Mouse (Mus musculus) stomach, embryonic 14.5 days (tissue): ENCODE measurements at regions not wholly inside any gene's neighbourhood (a gene's known extent, or its start where the extent isn't known, plus 50 kb on each side); places are given as distances from the start of the nearest gene placed in this dataset.

ENCODE experiments used
- ATAC-seq: fragments of 200-750 bp; cut with Nextera tagmentation; 2 replicates; pipeline ENCODE4 v1.8.0; 2017; ENCODE audit warnings: low read depth, moderate TSS enrichment; ENCODE audit not compliant: insufficient number of reproducible peaks, insufficient read depth, low FRiP score
- H3K27ac ChIP-seq: fragments of 300-500 bp; sonication (generic); 2 replicates; pipeline ENCODE4 v1.5.1; 2014; ENCODE audit warnings: mild to moderate bottlenecking, low read length, moderate library complexity, mixed read lengths
- H3K27me3 ChIP-seq: fragments of 300-500 bp; sonication (generic); 2 replicates; pipeline ENCODE4 v1.6.1; 2014; ENCODE audit warnings: low read length, control low read depth, mixed read lengths; ENCODE audit not compliant: control insufficient read depth, insufficient read depth
- H3K36me3 ChIP-seq: fragments of 300-500 bp; sonication (generic); 2 replicates; pipeline ENCODE4 v1.6.1; 2014; ENCODE audit warnings: mild to moderate bottlenecking, control low read depth, low read length, moderate library complexity, mixed read lengths; ENCODE audit not compliant: control insufficient read depth, insufficient read depth
- H3K4me1 ChIP-seq: fragments of 300-500 bp; sonication (generic); 2 replicates; pipeline ENCODE4 v1.6.1; 2014; ENCODE audit warnings: low read length, control low read depth, mixed read lengths; ENCODE audit not compliant: control insufficient read depth, insufficient read depth
- H3K4me2 ChIP-seq: fragments of 300-500 bp; sonication (generic); replicated peaks from 2 replicates; pipeline ENCODE4 v1.6.1; 2014; ENCODE audit warnings: low read depth, low read length, control low read depth
- H3K4me3 ChIP-seq: fragments of 300-500 bp; sonication (generic); 2 replicates; pipeline ENCODE4 v1.5.1; 2014; ENCODE audit warnings: low read depth, low read length, control low read depth
- H3K9ac ChIP-seq: fragments of 300-500 bp; sonication (generic); replicated peaks from 2 replicates; pipeline ENCODE4 v1.6.1; 2014; ENCODE audit warnings: low read depth, mild to moderate bottlenecking, control low read depth, low read length, moderate library complexity, mixed read lengths
- H3K9me3 ChIP-seq: fragments of 300-500 bp; sonication (generic); 2 replicates; pipeline ENCODE4 v1.6.1; 2016; ENCODE audit warnings: low read depth, low read length, control low read depth; ENCODE audit not compliant: control insufficient read depth
- WGBS: fragments of 180-500 bp; shearing (Covaris S2); extraction: QIAGEN DNeasy Blood & Tissue Kit; methylation state at CpG from one replicate; pipeline ENCODE4 v1.1.7; 2014; 5-methylcytosine and 5-hydroxymethylcytosine counted together

DNA sequence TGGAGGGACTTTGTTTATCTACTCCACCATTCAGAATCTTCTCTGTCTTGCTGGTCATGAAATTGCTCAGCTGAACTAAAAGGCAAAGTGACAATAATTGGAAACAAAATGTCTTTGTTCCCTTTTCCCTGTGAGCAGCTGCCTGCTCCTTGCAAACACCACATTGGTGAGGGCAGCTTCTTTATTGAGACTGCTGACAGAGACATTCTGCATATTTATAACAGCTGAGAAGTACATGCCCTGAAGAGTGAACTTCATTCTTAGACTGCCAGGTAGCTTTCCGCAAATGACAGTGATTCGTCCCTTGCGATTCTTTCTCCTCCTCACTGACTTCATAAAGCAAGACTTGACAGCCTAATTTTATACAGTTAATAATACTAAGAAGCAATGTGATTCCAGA lies 237.0 kb downstream of the Cps1 start:
- H3K27ac ChIP-seq, result no peak overlapping the region
- H3K9me3 ChIP-seq, result no peaks in the 10 kb centered on the region
- WGBS, result 80% methylated on average over 3 of the region's 3 CpGs
- ATAC-seq, result no peak
- H3K4me1 ChIP-seq, result no peaks in the 10 kb centered on the region
- H3K36me3 ChIP-seq, result no peaks in the 10 kb centered on the region
- no peak overlapping the region for H3K4me2 ChIP-seq
- no peak overlapping the region for H3K4me3 ChIP-seq
- no peak overlapping the region for H3K9ac ChIP-seq
- no peaks in the 10 kb centered on the region for H3K27me3 ChIP-seq

DNA sequence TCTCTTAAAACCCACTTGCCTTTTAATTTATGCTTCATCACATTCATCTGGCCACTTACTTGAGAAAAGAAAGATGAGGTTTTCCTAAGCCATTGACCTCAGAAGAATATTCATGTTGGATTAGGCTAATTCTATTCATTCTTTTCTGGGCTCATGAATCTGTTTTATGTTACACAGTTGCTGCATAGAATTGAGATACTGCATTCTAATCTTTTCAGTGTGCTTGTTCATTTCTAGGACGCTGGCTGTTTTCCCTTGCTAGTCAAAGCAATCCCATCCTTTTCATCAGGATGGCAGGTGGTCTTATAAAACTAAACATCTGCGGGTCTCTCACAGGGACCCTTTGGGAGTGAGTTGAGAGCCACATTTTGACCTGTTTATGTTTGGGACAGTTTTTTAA lies 243.2 kb downstream of the Cps1 start:
- H3K4me3 ChIP-seq, result no peak overlapping the region
- no peak for ATAC-seq
- WGBS, result 25% methylated on average over 2 of the region's 2 CpGs

DNA sequence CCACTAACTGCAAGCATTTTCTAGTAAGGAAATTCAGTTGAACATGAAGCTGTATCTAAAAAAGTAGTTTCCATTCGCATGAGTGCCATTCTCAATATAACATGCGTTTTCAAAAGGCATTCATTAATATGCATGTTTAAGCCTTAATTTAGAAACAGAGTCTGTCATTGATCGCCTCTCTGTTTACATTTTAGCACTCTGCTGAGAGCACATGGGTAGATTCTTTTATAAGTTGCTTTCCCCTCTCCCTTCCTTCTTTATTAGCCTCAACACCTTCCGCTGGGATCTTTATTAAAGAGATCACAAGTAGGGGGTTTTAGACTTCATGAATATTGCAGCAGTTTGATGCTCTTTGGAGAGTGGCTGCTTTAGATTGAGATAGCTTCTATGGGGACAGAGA lies 243.7 kb downstream of the Cps1 start:
- Histone ChIP-seq H3K27ac (no peak overlapping the region), H3K9me3 (no peaks in the 10 kb centered on the region), H3K4me3 (no peak overlapping the region), H3K36me3 (no peaks in the 10 kb centered on the region), H3K4me1 (no peaks in the 10 kb centered on the region), H3K9ac (no peak overlapping the region), H3K27me3 (no peaks in the 10 kb centered on the region), H3K4me2 (no peak overlapping the region)
- 67% methylated on average over 4 of the region's 4 CpGs for WGBS
- ATAC-seq, result no peak

More for the DNA sequence above, 243.2 kb downstream of the Cps1 start:
- H3K36me3 ChIP-seq, result no peaks in the 10 kb centered on the region
- no peak overlapping the region for H3K4me2 ChIP-seq
- no peaks in the 10 kb centered on the region for H3K9me3 ChIP-seq
- no peak overlapping the region for H3K27ac ChIP-seq
- H3K4me1 ChIP-seq, result no peaks in the 10 kb centered on the region
- H3K9ac ChIP-seq, result no peak overlapping the region
- no peaks in the 10 kb centered on the region for H3K27me3 ChIP-seq

DNA sequence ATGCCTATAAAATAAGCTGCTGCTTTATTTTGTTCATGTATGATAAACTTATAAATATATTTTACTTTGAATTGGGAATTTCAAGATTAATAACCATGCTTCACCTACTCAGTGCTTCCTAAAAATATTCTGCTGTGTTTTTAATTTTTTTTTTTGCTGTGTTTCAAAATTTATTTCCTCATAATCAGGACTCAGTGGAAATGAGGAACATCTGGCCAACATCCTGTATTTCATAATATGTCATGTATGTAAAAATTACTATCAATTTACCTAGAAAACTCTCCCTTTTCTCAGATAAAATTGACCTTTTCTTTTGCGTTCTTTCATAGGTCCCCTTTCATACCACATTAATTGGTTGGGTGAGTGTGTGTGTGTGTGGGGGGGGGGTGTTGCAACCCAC lies 259.5 kb downstream of the Cps1 start:
- no peaks in the 10 kb centered on the region for H3K27me3 ChIP-seq
- 96% methylated on average over 1 of the region's 1 CpGs for WGBS
- no peak for ATAC-seq
- H3K9me3 ChIP-seq, result no peaks in the 10 kb centered on the region
- no peaks in the 10 kb centered on the region for H3K4me1 ChIP-seq
- H3K4me3 ChIP-seq, result no peak overlapping the region
- no peak overlapping the region for H3K9ac ChIP-seq
- H3K27ac ChIP-seq, result no peak overlapping the region
- H3K36me3 ChIP-seq, result no peaks in the 10 kb centered on the region
- H3K4me2 ChIP-seq, result no peak overlapping the region

DNA sequence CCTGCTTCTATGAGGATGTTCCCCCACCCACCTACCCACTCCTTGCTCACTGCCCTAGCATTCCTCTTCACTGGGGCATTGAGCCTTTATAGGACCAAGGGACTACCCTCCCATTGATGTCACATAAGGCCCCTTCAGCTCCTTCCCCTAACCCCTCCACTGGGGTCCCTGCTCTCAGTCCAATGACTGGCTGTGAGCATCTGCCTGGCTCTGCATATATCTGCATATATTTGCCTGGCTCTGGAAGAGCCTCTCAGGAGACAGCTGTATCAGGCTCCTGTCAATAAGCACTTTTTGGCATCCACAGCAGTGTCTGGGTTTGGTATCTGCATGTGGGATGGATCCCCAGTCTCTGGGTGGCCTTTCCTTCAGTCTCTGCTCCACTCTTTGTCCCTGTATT lies 262.6 kb downstream of the Cps1 start:
- Histone ChIP-seq H3K4me1 (no peaks in the 10 kb centered on the region), H3K4me2 (no peak overlapping the region), H3K27me3 (no peaks in the 10 kb centered on the region), H3K9ac (no peak overlapping the region), H3K9me3 (no peaks in the 10 kb centered on the region), H3K27ac (no peak overlapping the region), H3K4me3 (no peak overlapping the region), H3K36me3 (no peaks in the 10 kb centered on the region)
- no peak for ATAC-seq

DNA sequence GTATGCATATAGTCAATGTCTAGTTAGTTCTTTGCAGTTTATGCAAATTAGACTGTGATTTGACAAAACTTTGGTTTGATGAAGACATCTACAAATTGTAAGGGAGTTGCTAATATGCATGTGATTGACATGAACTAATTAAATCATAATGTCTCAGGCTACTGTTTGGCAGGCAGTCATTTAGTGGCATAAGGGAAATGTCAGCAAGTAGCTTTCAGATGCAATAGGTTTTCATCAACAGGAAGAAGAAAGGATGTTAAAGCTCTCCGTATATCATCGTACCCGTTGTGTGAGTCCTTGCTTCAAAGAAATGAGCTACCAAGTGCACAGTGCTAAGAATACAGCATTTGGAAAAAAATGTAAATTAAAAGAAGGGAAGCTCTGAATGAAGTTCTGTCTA lies 264.1 kb downstream of the Cps1 start:
- H3K27me3 ChIP-seq, result no peaks in the 10 kb centered on the region
- no peaks in the 10 kb centered on the region for H3K36me3 ChIP-seq
- no peaks in the 10 kb centered on the region for H3K9me3 ChIP-seq
- no peak overlapping the region for H3K9ac ChIP-seq
- no peak overlapping the region for H3K27ac ChIP-seq
- 82% methylated on average over 3 of the region's 3 CpGs for WGBS
- no peak overlapping the region for H3K4me3 ChIP-seq
- no peak for ATAC-seq
- no peaks in the 10 kb centered on the region for H3K4me1 ChIP-seq
- H3K4me2 ChIP-seq, result no peak overlapping the region

DNA sequence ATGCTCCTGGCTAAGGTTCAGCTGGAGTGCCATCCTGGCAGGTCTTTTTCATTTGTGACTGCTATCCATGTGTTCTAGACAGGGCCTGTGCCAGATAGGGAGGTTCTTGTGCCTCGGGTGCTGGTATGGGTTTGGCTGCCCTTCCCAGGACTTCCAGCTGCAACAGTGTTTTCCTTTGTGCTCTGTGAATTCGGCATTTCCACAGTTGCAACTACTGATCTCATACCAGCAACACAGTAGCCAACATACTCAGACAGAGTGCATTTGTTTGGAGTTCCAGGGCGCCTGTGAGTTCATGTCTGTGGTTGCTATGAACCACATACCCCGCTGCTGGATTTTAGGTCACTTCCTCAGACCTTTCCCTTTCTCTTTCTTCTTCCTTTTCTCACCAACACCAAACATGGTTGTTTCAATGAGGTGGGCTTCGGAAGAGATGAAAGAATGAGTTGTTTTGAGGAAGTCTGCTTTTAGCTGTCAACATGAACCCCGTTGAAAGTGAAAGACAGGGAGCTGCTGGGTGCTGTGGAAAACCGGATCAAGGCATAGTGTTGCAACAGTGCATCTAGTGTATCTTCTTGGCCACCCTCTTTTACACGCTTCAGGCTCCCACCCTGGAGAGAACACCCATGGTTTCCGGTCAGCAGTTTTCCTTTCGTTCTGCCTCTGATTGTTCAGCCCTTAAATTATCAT lies 275.1 kb downstream of the Cps1 start:
- Histone ChIP-seq H3K4me1 (no peaks in the 10 kb centered on the region), H3K27ac (no peak overlapping the region), H3K4me2 (no peak overlapping the region), H3K4me3 (no peak overlapping the region), H3K9ac (no peak overlapping the region), H3K27me3 (no peaks in the 10 kb centered on the region), H3K9me3 (no peaks in the 10 kb centered on the region), H3K36me3 (no peaks in the 10 kb centered on the region)
- 73% methylated on average over 10 of the region's 10 CpGs for WGBS
- ATAC-seq, result no peak

DNA sequence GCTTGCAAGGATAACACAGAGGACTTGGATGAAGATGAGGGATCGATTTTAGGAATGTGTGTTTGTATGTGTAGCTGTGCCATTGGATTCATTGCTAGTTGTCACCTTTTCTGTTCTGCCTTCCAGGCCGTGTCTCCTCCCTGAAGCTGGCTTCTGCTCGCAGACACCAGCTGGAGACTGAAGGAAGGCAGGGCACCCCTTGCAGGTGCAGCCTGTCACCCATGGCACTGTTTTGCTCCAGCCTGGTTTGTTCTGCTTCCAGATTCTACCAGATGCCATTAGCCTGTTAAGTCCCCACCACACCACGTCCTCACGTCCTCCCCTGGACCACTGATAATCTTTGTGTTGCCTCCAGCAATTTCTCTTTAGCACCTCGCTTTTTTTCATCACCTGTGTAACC lies 286.7 kb downstream of the Cps1 start:
- H3K27ac ChIP-seq, result no peak overlapping the region
- WGBS, result 82% methylated on average over 6 of the region's 6 CpGs
- H3K9ac ChIP-seq, result no peak overlapping the region
- H3K27me3 ChIP-seq, result no peaks in the 10 kb centered on the region
- no peak overlapping the region for H3K4me2 ChIP-seq
- H3K36me3 ChIP-seq, result no peaks in the 10 kb centered on the region
- ATAC-seq, result no peak
- H3K4me3 ChIP-seq, result no peak overlapping the region
- H3K9me3 ChIP-seq, result no peaks in the 10 kb centered on the region
- no peaks in the 10 kb centered on the region for H3K4me1 ChIP-seq

DNA sequence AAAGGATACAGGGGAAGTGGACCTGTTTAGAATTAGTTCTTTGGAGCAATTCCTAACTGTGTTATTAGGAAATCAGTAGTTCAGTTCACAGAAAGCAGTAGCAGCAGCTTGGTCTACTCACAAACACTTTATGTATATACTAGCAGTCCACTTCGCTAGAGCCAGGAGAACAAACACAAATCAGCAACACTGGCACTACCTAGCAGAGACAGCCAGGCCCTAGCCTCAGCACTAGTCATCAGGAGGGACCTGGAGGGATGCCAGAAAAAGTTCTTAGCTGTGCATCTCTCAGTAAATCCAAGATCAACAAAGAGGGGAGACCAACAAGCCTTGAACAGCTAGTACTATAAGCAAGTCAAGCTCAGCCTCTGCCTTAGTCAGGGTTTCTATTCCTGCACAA lies 294.4 kb downstream of the Cps1 start:
- Histone ChIP-seq H3K27ac (no peak overlapping the region), H3K4me3 (no peak overlapping the region), H3K4me2 (no peak overlapping the region), H3K27me3 (no peaks in the 10 kb centered on the region), H3K4me1 (no peaks in the 10 kb centered on the region), H3K9me3 (no peaks in the 10 kb centered on the region), H3K36me3 (no peaks in the 10 kb centered on the region), H3K9ac (no peak overlapping the region)
- WGBS, result 64% methylated on average over 1 of the region's 1 CpGs
- ATAC-seq, result no peak
